Mouse (Mus musculus) cortical plate, adult 2 months (tissue): ENCODE data around the gene Lipt2. TPM values are rescaled to one million over a fixed set of nuclear protein-coding genes. Genes with fewer than 3 reads are reported as not detected.

Source experiments
- H3K27ac ChIP-seq: fragments of 200-500 bp; 2 replicates; pipeline ENCODE4 v1.5.1; 2012; ENCODE audit warnings: low read length, control low read depth, inconsistent platforms; ENCODE audit not compliant: insufficient read depth
- H3K4me1 ChIP-seq: fragments of 200-500 bp; 2 replicates; pipeline ENCODE4 v1.6.1; 2011; ENCODE audit warnings: low read length; ENCODE audit not compliant: control insufficient read depth, insufficient read depth
- H3K4me3 ChIP-seq: fragments of 200-500 bp; 2 replicates; pipeline ENCODE4 v1.5.1; 2011; ENCODE audit warnings: mild to moderate bottlenecking, low read length, control low read depth; ENCODE audit not compliant: insufficient read depth
- CTCF ChIP-seq: fragments of 200-500 bp; IDR thresholded peaks from 2 replicates; pipeline ENCODE4 v1.5.1; 2011; ENCODE audit warnings: mild to moderate bottlenecking, control low read depth, low read length; ENCODE audit not compliant: insufficient read depth; ENCODE audit errors: extremely low read depth
- POLR2A ChIP-seq: fragments of 200-500 bp; IDR thresholded peaks from 2 replicates; pipeline ENCODE4 v1.6.1; 2011; ENCODE audit warnings: mild to moderate bottlenecking, low read length, control low read depth; ENCODE audit not compliant: insufficient read depth; ENCODE audit errors: extremely low read depth
- polyA plus RNA-seq: library from polyadenylated mRNA; depleted of rRNA; stranded (reverse); fragments of >200 nt; gene quantifications from 2 replicates; pipeline ENCODE4 v1.2.3, GENCODE M21; 2012; rRNA removed

The Lipt2 gene
- polyA plus RNA-seq, 1 experiment: 7.8 TPM

DNA sequence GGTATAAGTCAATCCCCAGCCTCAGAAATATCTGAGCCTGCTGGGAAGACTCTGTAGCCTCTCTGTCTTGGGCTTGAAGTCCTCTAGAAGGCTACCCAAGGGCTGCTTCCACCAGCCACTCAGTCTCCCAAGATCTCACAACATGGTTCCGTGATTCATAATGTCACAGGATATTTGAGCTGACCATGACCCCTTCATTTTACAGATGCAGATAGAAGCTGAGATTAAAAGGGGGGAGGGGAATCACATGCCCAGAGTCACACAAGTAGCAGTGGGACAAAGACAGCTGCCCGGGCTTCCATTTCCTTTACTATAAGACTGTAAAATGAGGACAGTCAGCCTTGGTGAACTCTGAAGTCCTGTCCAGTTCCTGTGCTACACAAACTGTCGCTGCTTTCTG lies 22.5 kb downstream of the Lipt2 start:
- TF ChIP-seq CTCF: no peak
- no peak for TF ChIP-seq POLR2A
- Histone ChIP-seq H3K4me1 (no peaks in the 10 kb centered on the region), H3K4me3 (no peak overlapping the region), H3K27ac (no peak overlapping the region)

DNA sequence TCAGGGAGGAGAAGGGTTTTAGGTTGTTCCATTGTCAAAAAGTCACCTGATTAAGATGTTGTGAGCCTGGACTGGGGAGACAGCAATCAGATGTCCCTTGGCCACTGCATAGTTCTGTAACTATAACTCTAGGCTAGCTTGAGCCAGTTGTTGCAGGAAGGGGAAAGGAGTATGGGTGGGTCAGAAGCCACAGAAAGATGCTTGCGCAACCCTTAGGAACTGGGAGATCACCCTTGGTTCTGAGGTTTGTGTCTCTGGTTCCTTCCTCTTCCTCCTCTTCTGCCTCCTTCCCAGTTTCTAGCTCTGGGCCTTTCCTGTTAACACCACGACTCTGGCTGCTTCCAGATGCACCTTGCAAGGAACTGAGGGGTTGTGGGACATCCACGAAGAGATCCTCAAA lies 23.3 kb downstream of the Lipt2 start:
- TF ChIP-seq CTCF (no peak), POLR2A (no peak)
- Histone ChIP-seq H3K4me1 (no peaks in the 10 kb centered on the region), H3K4me3 (no peak overlapping the region), H3K27ac (no peak overlapping the region)

DNA sequence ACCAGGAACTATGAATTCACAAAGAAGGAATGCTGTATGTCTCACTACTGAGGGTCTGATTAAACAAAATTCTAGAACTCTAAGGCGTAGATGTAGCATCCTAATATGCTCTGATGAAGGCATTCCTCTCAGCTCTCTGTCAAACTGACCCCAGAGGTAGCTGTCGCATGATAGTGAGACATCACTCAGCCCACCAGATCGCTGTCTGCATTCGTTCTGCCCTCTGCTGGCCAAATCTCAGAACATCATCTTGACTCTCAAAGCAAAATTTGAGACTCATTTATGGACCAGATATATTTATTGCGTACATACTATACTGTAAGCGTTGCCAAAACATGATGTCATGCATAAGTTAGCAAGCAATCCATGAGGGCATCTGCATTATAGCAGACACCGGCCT lies 28.5 kb downstream of the Lipt2 start:
- Histone ChIP-seq H3K27ac (no peak overlapping the region), H3K4me1 (no peaks in the 10 kb centered on the region)
- TF ChIP-seq POLR2A: no peak
- peak; percentile 80 for TF ChIP-seq CTCF

GRCm38 (mm10) chr7:100190167-100190566 lies 31.1 kb downstream of the Lipt2 start:
- TF ChIP-seq CTCF (no peak), POLR2A (no peak)
- no peak overlapping the region for H3K4me3 ChIP-seq
- no peak overlapping the region for H3K27ac ChIP-seq
- no peaks in the 10 kb centered on the region for H3K4me1 ChIP-seq

More for the DNA sequence above, 28.5 kb downstream of the Lipt2 start:
- H3K4me3 ChIP-seq: no peak overlapping the region

DNA sequence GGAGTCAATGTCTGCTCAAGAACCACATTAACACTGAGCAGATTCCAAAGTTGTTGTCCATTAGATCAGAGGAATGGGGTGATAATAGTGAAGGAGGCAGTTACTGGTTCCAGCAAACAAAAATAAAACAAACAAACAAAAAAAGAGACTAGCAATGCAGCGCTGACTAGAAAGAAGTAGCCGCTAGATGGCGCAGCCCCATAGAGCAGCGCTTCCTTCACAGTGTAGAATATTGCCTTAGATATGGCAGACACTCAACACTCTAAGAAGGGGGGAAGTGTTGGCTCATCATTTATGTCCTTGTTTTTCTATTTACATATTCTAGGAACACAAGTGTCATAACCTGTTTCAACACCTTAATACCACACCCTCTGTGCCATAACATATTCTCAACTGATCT lies 31.7 kb downstream of the Lipt2 start:
- Histone ChIP-seq H3K4me1 (no peaks in the 10 kb centered on the region), H3K27ac (no peak overlapping the region), H3K4me3 (no peak overlapping the region)
- TF ChIP-seq CTCF (peak; percentile 83), POLR2A (no peak)

DNA sequence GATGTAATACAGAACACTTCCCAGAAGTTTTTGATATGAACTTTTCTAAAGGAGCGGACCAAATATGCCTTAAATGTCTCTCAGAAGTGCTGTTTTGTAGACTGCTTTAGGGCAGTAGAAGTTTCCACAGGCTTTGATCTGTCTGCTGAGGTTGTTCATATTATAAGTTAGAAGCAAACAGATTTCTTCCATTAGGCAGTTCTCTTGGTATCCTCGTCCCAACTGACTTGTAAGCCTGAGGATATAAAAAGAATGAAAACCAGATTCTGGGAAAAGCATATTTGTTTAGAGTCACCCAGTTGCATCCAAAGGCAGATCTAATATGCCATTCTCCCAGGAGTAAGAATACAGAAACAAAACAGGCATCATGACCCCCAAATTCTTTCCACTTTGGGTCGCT lies 42.1 kb downstream of the Lipt2 start:
- H3K4me3 ChIP-seq: no peak overlapping the region
- TF ChIP-seq CTCF: no peak
- no peak for TF ChIP-seq POLR2A
- H3K27ac ChIP-seq: no peak overlapping the region
- H3K4me1 ChIP-seq: no peaks in the 10 kb centered on the region

- no peak overlapping the region for H3K27ac ChIP-seq
- no peak overlapping the region for H3K4me3 ChIP-seq
- H3K4me1 ChIP-seq: no peaks in the 10 kb centered on the region
- no peak for TF ChIP-seq CTCF
- TF ChIP-seq POLR2A: no peak
Measured at GRCm38 (mm10) chr7:100203616-100204015, 44.5 kb downstream of the Lipt2 start.

DNA sequence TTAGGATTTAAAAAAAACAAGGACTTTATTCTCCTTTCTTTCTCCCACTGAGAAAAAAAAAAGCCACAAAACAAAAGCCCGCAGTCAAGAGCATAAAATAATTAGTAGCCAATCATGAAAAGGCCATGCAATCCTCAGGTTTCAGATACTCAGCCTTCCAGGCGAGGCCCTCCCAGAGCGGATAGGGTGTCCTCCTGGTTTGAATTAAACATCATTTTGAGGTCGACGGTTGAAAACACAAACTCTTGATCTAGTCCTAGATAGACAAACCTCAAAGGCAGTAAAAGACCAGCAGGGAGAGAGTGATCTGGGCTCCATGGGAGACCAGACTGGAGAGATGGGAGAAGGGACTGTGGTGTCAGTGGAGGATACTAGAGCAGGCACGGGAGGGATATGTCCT lies 45.8 kb downstream of the Lipt2 start:
- no peak for TF ChIP-seq POLR2A
- no peak for TF ChIP-seq CTCF
- H3K27ac ChIP-seq: no peak overlapping the region
- no peak overlapping the region for H3K4me3 ChIP-seq
- no peaks in the 10 kb centered on the region for H3K4me1 ChIP-seq

DNA sequence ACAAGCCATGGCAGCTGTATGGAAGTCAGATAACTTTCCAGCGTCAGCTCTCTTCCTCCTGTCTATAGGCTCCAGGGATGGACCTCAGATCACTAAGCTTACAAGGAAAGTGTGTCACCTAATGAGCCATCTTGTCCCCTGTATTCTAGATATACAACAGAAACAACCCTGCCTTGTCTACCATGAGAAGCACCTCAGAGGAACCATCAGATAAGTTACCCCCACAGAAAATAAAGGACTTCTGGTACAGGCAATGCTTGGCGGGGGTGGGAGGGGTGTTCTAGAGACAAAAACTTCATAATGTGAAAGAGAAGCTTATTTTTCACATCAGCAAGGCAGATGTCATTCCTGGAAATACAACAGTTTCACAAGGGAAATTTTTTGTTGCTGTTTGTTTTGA lies 47.1 kb downstream of the Lipt2 start:
- TF ChIP-seq POLR2A (no peak), CTCF (no peak)
- no peak overlapping the region for H3K27ac ChIP-seq
- H3K4me1 ChIP-seq: no peaks in the 10 kb centered on the region
- no peak overlapping the region for H3K4me3 ChIP-seq

DNA sequence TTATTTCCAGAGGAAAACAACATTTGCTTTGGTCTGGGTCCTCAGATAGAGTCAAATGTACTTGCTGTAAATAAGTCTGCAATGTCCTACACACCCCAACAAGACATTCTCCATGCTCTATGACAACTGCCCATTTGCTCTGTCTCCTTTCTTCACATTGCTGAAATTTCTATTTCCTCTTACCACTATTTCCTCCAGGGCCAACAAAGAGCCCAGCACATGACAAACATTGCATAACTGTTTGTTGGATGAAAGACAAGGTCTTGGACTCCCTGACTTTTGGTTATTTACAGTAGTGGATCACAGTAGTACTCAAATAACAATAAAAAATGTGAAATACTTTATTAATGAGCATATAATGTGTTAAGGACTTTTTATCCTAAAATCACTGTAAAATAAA lies 48.8 kb downstream of the Lipt2 start:
- TF ChIP-seq POLR2A: no peak
- no peak for TF ChIP-seq CTCF
- Histone ChIP-seq H3K4me3 (no peak overlapping the region), H3K27ac (no peak overlapping the region), H3K4me1 (no peaks in the 10 kb centered on the region)

Other genes starting within 250 kb of the Lipt2 start
- 23.7 TPM in 2 replicates for gene Rnf169, start 178.8 kb upstream of the Lipt2 start, polyA plus RNA-seq
- gene Chrdl2, start 153.1 kb upstream of the Lipt2 start, polyA plus RNA-seq: 0.61 and 0.68 TPM in 2 replicates
- gene Pold3, start 37.7 kb upstream of the Lipt2 start, polyA plus RNA-seq: 31.2 and 31.8 TPM in 2 replicates
- gene Kcne3, start 17.2 kb downstream of the Lipt2 start, polyA plus RNA-seq: 0.44 and 0.57 TPM in 2 replicates
- 91.0 and 97.7 TPM in 2 replicates for gene Pgm2l1, start 68.1 kb downstream of the Lipt2 start, polyA plus RNA-seq
- 3.1 and 3.7 TPM in 2 replicates for gene P4ha3, start 126.2 kb downstream of the Lipt2 start, polyA plus RNA-seq
- gene C2cd3, start 213.0 kb downstream of the Lipt2 start, polyA plus RNA-seq: 17.6 and 19.6 TPM in 2 replicates
- 290 and 303 TPM in 2 replicates for gene Ppme1, start 213.0 kb downstream of the Lipt2 start, polyA plus RNA-seq